Mouse (Mus musculus): Measurements from ENCODE around the gene Arf6. TPM values are rescaled to one million over a fixed set of nuclear protein-coding genes. Genes with fewer than 3 reads are reported as not detected.
A peak's percentile ranks its signal among the peaks of the same experiment; 100 is the strongest.

Arf6 gene
- polyA plus RNA-seq, 1 experiment, result 32.4 TPM

DNA sequence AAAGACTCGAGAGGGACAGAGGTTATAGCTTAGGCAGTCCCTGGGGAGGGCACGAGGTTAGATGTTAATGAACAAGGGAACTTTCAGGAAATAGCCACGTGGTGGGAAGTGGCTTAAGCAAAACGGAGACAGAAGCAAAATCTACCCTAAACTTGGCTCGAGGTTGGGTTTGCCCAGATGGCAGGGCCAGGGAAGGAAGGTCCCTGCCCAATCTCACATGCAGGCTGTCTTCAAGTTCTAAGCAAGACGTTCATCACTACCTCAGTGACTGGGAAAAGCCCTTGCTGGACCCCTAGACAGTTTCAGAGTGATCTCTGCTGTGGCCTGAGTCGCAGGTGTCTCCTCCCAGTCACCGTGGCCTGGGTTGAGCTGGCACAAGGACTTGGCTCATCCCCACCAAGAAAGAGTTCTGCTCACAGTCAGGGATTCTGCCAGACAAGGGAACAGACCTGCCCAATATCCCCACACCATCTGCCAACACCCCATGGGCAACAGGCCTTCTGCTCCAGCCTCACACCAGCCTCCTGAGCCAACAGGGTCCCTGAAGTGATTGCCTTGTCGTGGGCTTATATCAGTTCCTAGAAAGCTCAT, 45.8 kb downstream of the Arf6 start:
- no peak overlapping the region for H3K27ac ChIP-seq (ENCODE audit: control insufficient read depth, insufficient read depth, low read depth, low read length)
- no peak overlapping the region for H3K4me3 ChIP-seq (ENCODE audit: control insufficient read depth, low read depth, low read length)
- peaks cover 3% of the 10 kb centered on the region for H3K27me3 ChIP-seq (ENCODE audit: control insufficient read depth, insufficient read depth, low read length)
- H3K4me1 ChIP-seq (ENCODE audit: control insufficient read depth, insufficient read depth, low read length), result peaks cover 7% of the 10 kb centered on the region
- H3K36me3 ChIP-seq (ENCODE audit: control insufficient read depth, insufficient read depth, low read length), result no peaks in the 10 kb centered on the region
- TF ChIP-seq POLR2A (IDR thresholded peaks at IDR 0.05; ENCODE audit: control insufficient read depth, low read depth, low read length) (no peak), CTCF (IDR thresholded peaks at IDR 0.05; ENCODE audit: control insufficient read depth, insufficient read depth, insufficient replicate concordance, low read depth, low read length) (no peak)

DNA sequence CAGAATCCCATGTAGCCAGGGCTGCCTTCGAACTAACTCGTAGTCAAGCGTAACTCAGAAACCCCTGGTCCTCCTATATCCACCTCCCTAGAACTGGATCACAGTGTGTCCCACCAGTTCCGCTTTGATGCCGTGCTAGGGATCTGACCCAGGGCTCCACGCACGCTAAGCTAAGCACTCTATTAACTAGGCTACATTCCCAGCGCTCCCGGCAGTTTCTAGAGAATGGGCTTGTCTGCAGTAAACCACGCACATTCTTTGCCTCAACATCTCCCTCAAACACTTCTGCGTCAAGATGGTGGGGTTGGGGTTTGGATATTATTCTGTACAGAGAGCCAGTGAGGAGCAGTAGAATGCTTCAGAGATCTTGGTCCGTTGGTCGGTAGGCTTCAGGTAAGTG, 46.7 kb downstream of the Arf6 start:
- H3K27ac ChIP-seq (ENCODE audit: control insufficient read depth, insufficient read depth, low read depth, low read length), result no peak overlapping the region
- peaks cover 12% of the 10 kb centered on the region for H3K4me1 ChIP-seq (ENCODE audit: control insufficient read depth, insufficient read depth, low read length)
- TF ChIP-seq CTCF (IDR thresholded peaks at IDR 0.05; ENCODE audit: control insufficient read depth, insufficient read depth, insufficient replicate concordance, low read depth, low read length) (no peak), POLR2A (IDR thresholded peaks at IDR 0.05; ENCODE audit: control insufficient read depth, low read depth, low read length) (no peak)
- H3K36me3 ChIP-seq (ENCODE audit: control insufficient read depth, insufficient read depth, low read length), result no peaks in the 10 kb centered on the region
- H3K27me3 ChIP-seq (ENCODE audit: control insufficient read depth, insufficient read depth, low read length), result peaks cover 3% of the 10 kb centered on the region
- H3K4me3 ChIP-seq (ENCODE audit: control insufficient read depth, low read depth, low read length), result no peak overlapping the region; the same call in 1 of the 2 replicates

DNA sequence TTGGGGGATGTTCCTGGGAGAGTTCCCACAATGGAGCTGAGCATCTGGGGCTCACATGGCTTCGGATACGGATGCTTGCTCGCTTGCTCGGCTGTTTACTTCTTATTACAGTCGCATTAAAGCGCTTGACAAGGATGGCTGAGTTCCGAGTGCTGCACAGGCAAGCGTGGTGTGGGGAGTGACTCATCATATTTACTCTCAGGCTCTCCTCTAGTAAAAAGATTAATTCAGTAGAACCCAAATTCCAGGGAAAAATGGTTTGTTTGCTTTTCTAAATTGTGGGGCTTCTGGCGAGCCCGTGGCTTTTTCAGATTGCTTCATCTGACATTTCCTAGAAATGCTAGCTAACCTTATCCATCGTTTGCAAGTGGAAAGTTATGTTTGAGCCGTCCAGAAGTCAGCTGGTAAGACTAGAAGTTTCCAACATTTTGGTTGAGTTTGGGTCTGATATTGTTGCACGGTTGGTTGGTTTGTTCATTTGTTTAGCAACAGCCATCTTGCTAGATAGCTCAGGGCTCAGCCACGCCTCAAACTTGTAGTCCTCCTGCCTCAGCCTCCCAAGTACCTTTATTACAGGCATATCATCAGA, 47.2 kb downstream of the Arf6 start:
- Histone ChIP-seq H3K27ac (ENCODE audit: control insufficient read depth, insufficient read depth, low read depth, low read length) (no peak overlapping the region), H3K4me3 (ENCODE audit: control insufficient read depth, low read depth, low read length) (no peak overlapping the region), H3K36me3 (ENCODE audit: control insufficient read depth, insufficient read depth, low read length) (no peaks in the 10 kb centered on the region), H3K27me3 (ENCODE audit: control insufficient read depth, insufficient read depth, low read length) (peaks cover 3% of the 10 kb centered on the region), H3K4me1 (ENCODE audit: control insufficient read depth, insufficient read depth, low read length) (peaks cover 12% of the 10 kb centered on the region)
- no peak for TF ChIP-seq POLR2A (IDR thresholded peaks at IDR 0.05; ENCODE audit: control insufficient read depth, low read depth, low read length)
- no peak for TF ChIP-seq CTCF (IDR thresholded peaks at IDR 0.05; ENCODE audit: control insufficient read depth, insufficient read depth, insufficient replicate concordance, low read depth, low read length)

DNA sequence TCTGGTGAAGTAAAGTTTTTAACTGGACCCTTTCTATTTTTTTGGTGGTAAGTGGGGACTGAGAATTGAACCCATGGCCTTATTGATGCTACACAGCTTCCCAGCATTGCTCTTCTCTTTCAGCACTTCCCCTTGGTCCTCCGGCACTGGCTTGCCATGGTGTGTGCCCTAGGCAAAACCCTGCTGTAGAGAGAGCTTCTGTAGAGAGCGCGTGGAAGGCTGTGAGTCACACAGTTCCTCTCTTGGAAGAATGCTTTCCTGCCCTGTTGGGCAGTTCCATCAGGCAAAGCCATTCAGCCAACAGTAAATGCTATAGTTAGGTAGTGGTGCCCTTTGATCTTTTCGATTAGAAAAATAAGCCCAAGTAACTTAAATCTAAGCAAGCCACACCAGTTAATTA, 47.7 kb downstream of the Arf6 start:
- peaks cover 12% of the 10 kb centered on the region for H3K4me1 ChIP-seq (ENCODE audit: control insufficient read depth, insufficient read depth, low read length)
- TF ChIP-seq POLR2A (IDR thresholded peaks at IDR 0.05; ENCODE audit: control insufficient read depth, low read depth, low read length) (no peak), CTCF (IDR thresholded peaks at IDR 0.05; ENCODE audit: control insufficient read depth, insufficient read depth, insufficient replicate concordance, low read depth, low read length) (no peak)
- H3K4me3 ChIP-seq (ENCODE audit: control insufficient read depth, low read depth, low read length), result no peak overlapping the region
- no peak overlapping the region for H3K27ac ChIP-seq (ENCODE audit: control insufficient read depth, insufficient read depth, low read depth, low read length)
- H3K36me3 ChIP-seq (ENCODE audit: control insufficient read depth, insufficient read depth, low read length), result no peaks in the 10 kb centered on the region
- peaks cover 3% of the 10 kb centered on the region for H3K27me3 ChIP-seq (ENCODE audit: control insufficient read depth, insufficient read depth, low read length)

DNA sequence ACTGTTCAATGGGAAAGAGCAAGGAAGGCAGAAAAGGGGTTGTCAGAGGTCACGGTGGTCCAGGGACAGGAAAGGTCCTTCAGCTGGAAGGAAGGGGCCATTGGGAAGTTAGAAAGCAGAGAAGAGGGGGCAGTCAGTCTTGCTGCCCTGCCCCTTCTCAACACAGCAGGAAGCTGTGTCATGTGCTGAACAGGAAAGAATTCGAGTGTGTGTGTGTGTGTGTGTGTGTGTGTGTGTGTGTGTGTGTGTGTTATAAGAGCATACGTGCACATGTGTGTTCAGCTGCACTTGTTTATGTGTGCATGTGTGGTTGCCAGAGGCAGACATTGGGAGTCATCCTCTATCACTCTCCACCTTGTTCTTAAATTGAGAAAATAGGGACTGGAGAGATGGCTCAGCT, 48.8 kb downstream of the Arf6 start:
- no peak overlapping the region for H3K4me3 ChIP-seq (ENCODE audit: control insufficient read depth, low read depth, low read length)
- peaks cover 3% of the 10 kb centered on the region for H3K27me3 ChIP-seq (ENCODE audit: control insufficient read depth, insufficient read depth, low read length)
- H3K4me1 ChIP-seq (ENCODE audit: control insufficient read depth, insufficient read depth, low read length), result peaks cover 17% of the 10 kb centered on the region
- H3K36me3 ChIP-seq (ENCODE audit: control insufficient read depth, insufficient read depth, low read length), result no peaks in the 10 kb centered on the region
- TF ChIP-seq POLR2A (IDR thresholded peaks at IDR 0.05; ENCODE audit: control insufficient read depth, low read depth, low read length) (no peak), CTCF (IDR thresholded peaks at IDR 0.05; ENCODE audit: control insufficient read depth, insufficient read depth, insufficient replicate concordance, low read depth, low read length) (no peak)
- H3K27ac ChIP-seq (ENCODE audit: control insufficient read depth, insufficient read depth, low read depth, low read length), result no peak overlapping the region

DNA sequence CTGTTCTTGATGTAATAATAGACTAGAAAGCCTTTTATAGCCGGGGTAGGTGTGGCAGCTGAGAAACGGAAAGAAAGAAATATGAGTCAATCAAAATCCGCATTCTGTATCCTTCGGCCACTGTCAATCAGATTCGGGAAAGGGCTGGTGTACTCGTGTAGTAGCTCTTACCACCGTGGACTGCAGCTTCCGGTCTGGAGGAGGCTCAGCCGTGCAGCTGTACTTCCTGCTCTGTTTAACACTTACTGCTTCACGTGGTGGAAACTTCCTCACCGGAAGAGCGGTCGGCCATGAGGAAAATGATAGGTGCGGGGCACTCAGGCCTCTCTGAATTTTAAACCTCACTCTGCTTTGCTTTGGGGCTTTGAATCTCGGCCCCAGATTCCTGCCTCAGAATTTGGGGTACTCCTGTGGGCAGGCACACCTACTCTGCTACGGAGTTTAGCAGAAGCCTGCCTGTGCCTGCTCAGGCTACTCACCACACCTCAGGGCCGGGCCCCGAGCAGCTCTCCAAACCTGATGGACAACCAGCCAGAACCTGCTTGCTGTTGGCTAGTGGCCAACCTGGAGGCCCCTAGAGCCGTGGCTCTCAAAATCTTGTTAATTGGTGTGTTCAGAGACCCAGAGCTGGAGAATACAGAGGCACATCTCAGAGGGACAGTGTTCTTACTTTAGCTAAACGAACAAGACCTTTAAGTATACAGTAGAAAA, 51.0 kb downstream of the Arf6 start:
- H3K27ac ChIP-seq (ENCODE audit: control insufficient read depth, insufficient read depth, low read depth, low read length), result no peak overlapping the region
- TF ChIP-seq CTCF (IDR thresholded peaks at IDR 0.05; ENCODE audit: control insufficient read depth, insufficient read depth, insufficient replicate concordance, low read depth, low read length) (no peak), POLR2A (IDR thresholded peaks at IDR 0.05; ENCODE audit: control insufficient read depth, low read depth, low read length) (no peak)
- no peaks in the 10 kb centered on the region for H3K36me3 ChIP-seq (ENCODE audit: control insufficient read depth, insufficient read depth, low read length)
- peak overlapping the region; percentile 55 for H3K4me3 ChIP-seq (ENCODE audit: control insufficient read depth, low read depth, low read length)
- H3K27me3 ChIP-seq (ENCODE audit: control insufficient read depth, insufficient read depth, low read length), result peaks cover 3% of the 10 kb centered on the region
- H3K4me1 ChIP-seq (ENCODE audit: control insufficient read depth, insufficient read depth, low read length), result peaks cover 17% of the 10 kb centered on the region

Other genes with a start within 250 kb of the Arf6 start
- gene Rps29, start 213.0 kb upstream of the Arf6 start, polyA plus RNA-seq (2012; rRNA removed), result 1,043 and 1,232 TPM in 2 replicates
- gene Lrr1, start 203.3 kb upstream of the Arf6 start, polyA plus RNA-seq (2012; rRNA removed), result 2.3 and 3.3 TPM in 2 replicates
- gene Rpl36al, start 188.1 kb upstream of the Arf6 start, polyA plus RNA-seq (2012; rRNA removed), result 144 and 183 TPM in 2 replicates
- 10.2 and 12.0 TPM in 2 replicates for gene Mgat2, start 188.0 kb upstream of the Arf6 start, polyA plus RNA-seq (2012; rRNA removed)
- gene Gm49383, start 175.0 kb upstream of the Arf6 start, polyA plus RNA-seq (2012; rRNA removed), result 0.11 TPM in 1 of 2 replicates, not detected in the other
- gene Dnaaf2, start 173.7 kb upstream of the Arf6 start, polyA plus RNA-seq (2012; rRNA removed), result 22.3 and 28.3 TPM in 2 replicates
- 0.11 and 0.20 TPM in 2 replicates for gene Gm49384, start 167.9 kb upstream of the Arf6 start, polyA plus RNA-seq (2012; rRNA removed)
- gene Pole2, start 144.0 kb upstream of the Arf6 start, polyA plus RNA-seq (2012; rRNA removed), result 46.0 and 63.4 TPM in 2 replicates
- 66.4 and 82.1 TPM in 2 replicates for gene Klhdc1, start 131.0 kb upstream of the Arf6 start, polyA plus RNA-seq (2012; rRNA removed)
- 54.6 and 56.8 TPM in 2 replicates for gene Klhdc2, start 75.5 kb upstream of the Arf6 start, polyA plus RNA-seq (2012; rRNA removed)
- gene Nemf, start 15.0 kb upstream of the Arf6 start, polyA plus RNA-seq (2012; rRNA removed), result 6.2 and 9.2 TPM in 2 replicates
- 26.1 and 49.9 TPM in 2 replicates for gene Gm9887, start 308 bp downstream of the Arf6 start, polyA plus RNA-seq (2012; rRNA removed)
- gene Vcpkmt, start 210.9 kb downstream of the Arf6 start, polyA plus RNA-seq (2012; rRNA removed), result 4.3 and 4.6 TPM in 2 replicates